Mouse (Mus musculus): Measurements from ENCODE around the gene Fbxo27.

DNA sequence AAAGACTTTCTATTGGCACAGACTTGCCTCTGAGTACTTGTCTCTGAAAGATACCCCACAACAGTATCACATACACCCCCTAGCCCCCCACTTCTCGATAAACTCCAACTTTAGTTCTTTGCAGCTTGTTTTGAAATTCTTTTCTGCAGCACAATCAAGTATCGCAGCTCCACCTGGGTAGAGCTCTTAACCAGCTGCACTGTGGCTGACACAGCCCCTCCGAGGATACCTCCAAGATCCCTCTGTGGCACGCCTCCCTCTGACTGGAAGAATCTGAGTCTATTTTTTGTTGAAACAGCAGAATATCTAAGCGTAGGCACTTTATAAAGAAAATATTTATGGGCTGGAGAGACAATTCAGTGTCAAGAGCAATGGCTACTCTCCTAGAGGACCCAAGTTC, 20.4 kb upstream of the Fbxo27 start:
- TF ChIP-seq POLR2A (IDR thresholded peaks at IDR 0.05; ENCODE audit: low read depth, low read length): no peak
- TF ChIP-seq CTCF (conservative IDR thresholded peaks at IDR 0.05; ENCODE audit: insufficient read depth, insufficient read length, low read depth, low read length): no peak

Measured in kidney, adult 2 months (tissue).